Mouse (Mus musculus) megakaryocyte, adult 5-6 weeks (primary cell): Measurements from ENCODE around the gene Fibcd1. TPM values are rescaled to one million over a fixed set of nuclear protein-coding genes. Genes with fewer than 3 reads are reported as not detected.

Experiments
- ATAC-seq: 2 replicates; pipeline ENCODE4 v1.8.0; 2016; ENCODE audit warnings: mild to moderate bottlenecking, inconsistent platforms; ENCODE audit not compliant: poor library complexity, severe bottlenecking
- total RNA-seq, 2 experiments: library from RNA; stranded (forward) in 1 of 2; stranded (reverse) in 1 of 2; fragments of 153-499, 151-499 nt in 1 of 2; fragments of 221-1000, 200-1000 nt in 1 of 2; gene quantifications; 2 replicates each; pipeline versions ENCODE4 v1.2.3 to v1.2.4; 2015 to 2017

Fibcd1 gene
- total RNA-seq, 2 experiments from 2014 or later = not detected

- no peak for ATAC-seq
These were observed 32.2 kb downstream of the Fibcd1 start for GRCm38 (mm10) chr2:31813641-31814040.

GRCm38 (mm10) chr2:31811086-31811958 is 34.5 kb downstream of the Fibcd1 start:
- ATAC-seq = peak; percentile 26

- peak; percentile 31; the same call in 1 of the 2 replicates for ATAC-seq
These were observed 35.4 kb downstream of the Fibcd1 start, which contains the start of gene Qrfp for GRCm38 (mm10) chr2:31810444-31810843. Gene Qrfp (minus strand): TSS chr2:31810580.

GRCm38 (mm10) chr2:31809358-31809740 is 36.5 kb downstream of the Fibcd1 start:
- no peak for ATAC-seq

- no peak for ATAC-seq
These were observed 37.1 kb downstream of the Fibcd1 start for GRCm38 (mm10) chr2:31808410-31809357.

- ATAC-seq = no peak
These were observed 39.0 kb downstream of the Fibcd1 start for GRCm38 (mm10) chr2:31806639-31807382.

GRCm38 (mm10) chr2:31803480-31803879 is 42.3 kb downstream of the Fibcd1 start:
- ATAC-seq = no peak

- ATAC-seq = no peak
These were observed 43.0 kb downstream of the Fibcd1 start for GRCm38 (mm10) chr2:31802811-31803210.

GRCm38 (mm10) chr2:31801416-31801815 is 44.4 kb downstream of the Fibcd1 start:
- ATAC-seq = no peak

- no peak for ATAC-seq
These were observed 48.9 kb downstream of the Fibcd1 start for GRCm38 (mm10) chr2:31796943-31797342.

- ATAC-seq = no peak
These were observed 53.2 kb downstream of the Fibcd1 start for GRCm38 (mm10) chr2:31792611-31793010.

- no peak for ATAC-seq
These were observed 54.5 kb downstream of the Fibcd1 start for GRCm38 (mm10) chr2:31791260-31791659.

GRCm38 (mm10) chr2:31790728-31791251 is 55.0 kb downstream of the Fibcd1 start:
- no peak for ATAC-seq

GRCm38 (mm10) chr2:31789215-31789614 is 56.6 kb downstream of the Fibcd1 start:
- no peak for ATAC-seq

- ATAC-seq = no peak
These were observed 57.6 kb downstream of the Fibcd1 start for GRCm38 (mm10) chr2:31788227-31788626.

GRCm38 (mm10) chr2:31787029-31787428 is 58.8 kb downstream of the Fibcd1 start:
- ATAC-seq = 0 out of 2 replicates have a peak, but pooled peaks have one; percentile 56

GRCm38 (mm10) chr2:31785074-31785473 is 60.7 kb downstream of the Fibcd1 start:
- ATAC-seq = peak; percentile 86

- ATAC-seq = no peak
These were observed 62.7 kb downstream of the Fibcd1 start for GRCm38 (mm10) chr2:31782958-31783602.

- no peak for ATAC-seq
These were observed 66.5 kb downstream of the Fibcd1 start for GRCm38 (mm10) chr2:31779258-31779657.

GRCm38 (mm10) chr2:31776479-31776878 is 69.3 kb downstream of the Fibcd1 start:
- no peak for ATAC-seq
